Mouse (Mus musculus) ES-E14 (cell line): ENCODE results near the gene Bcl2l11.

Experiments used
- HCFC1 ChIP-seq: IDR thresholded peaks from 2 replicates; pipeline ENCODE4 v1.6.1; 2012; ENCODE audit warnings: low read length, inconsistent platforms, borderline replicate concordance; ENCODE audit not compliant: insufficient read depth
- ZC3H11A ChIP-seq: IDR thresholded peaks from 2 replicates; pipeline ENCODE4 v1.6.1; 2012; ENCODE audit warnings: low read depth, mild to moderate bottlenecking, inconsistent platforms, low read length, borderline replicate concordance
- ZNF384 ChIP-seq: IDR thresholded peaks from 2 replicates; pipeline ENCODE4 v1.6.1; 2012; ENCODE audit warnings: low read depth, low read length, inconsistent platforms

DNA sequence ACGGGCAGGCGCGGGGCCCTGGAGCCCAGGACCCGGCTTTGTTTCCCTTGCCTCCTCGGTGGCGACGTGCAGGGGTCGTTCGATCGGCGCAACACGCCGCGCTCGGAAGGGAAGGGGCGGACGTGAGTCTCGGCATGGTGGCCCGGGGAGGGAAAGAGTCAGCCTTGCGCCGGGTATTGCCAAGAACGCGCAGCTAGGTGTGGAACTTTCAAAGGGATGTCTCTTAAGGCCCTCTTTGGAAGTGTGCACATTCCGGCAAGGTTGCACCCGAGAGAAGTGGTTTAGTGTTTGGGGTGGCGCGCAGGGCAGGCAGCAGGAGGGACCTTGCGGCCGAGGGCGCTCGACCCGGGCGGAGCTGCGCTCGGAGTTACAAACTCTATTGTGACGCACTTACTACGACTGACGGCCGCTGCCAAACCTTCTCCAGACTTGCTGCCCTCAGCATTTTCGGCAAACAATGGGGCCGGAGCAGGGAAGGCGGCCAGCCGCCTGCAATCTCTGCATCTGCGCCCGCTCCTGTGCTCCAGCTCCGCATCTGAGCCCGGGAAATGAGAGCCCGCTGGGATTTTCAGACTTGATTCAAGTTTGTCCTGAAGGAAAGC lies 2.0 kb downstream of the Bcl2l11 start:
- TF ChIP-seq ZNF384 (no peak), HCFC1 (no peak), ZC3H11A (no peak)
